Mouse (Mus musculus) liver, adult 2 months (tissue): ENCODE data around the gene Zwilch. TPM values are rescaled to one million over a fixed set of nuclear protein-coding genes. Genes with fewer than 3 reads are reported as not detected.

Source experiments
- DNase-seq: peaks from one replicate; pipeline ENCODE4 v3.0.0-alpha.2; 2011; ENCODE audit warnings: low read depth, low spot score; ENCODE audit errors: extremely low read depth
- H3K27ac ChIP-seq: fragments of 200-500 bp; replicated peaks from 2 replicates; pipeline ENCODE4 v1.5.1; 2012; ENCODE audit warnings: low read depth, mild to moderate bottlenecking, control low read depth, inconsistent platforms, low read length; ENCODE audit not compliant: insufficient read depth
- H3K27me3 ChIP-seq: fragments of 200-500 bp; 2 replicates; pipeline ENCODE4 v1.6.1; 2012; ENCODE audit warnings: mild to moderate bottlenecking, moderate library complexity, low read length, inconsistent platforms; ENCODE audit not compliant: control insufficient read depth, insufficient read depth
- H3K36me3 ChIP-seq: fragments of 200-500 bp; 2 replicates; pipeline ENCODE4 v1.6.1; 2012; ENCODE audit warnings: low read length, inconsistent platforms; ENCODE audit not compliant: control insufficient read depth, insufficient read depth
- H3K4me1 ChIP-seq: fragments of 200-500 bp; 2 replicates; pipeline ENCODE4 v1.6.1; 2011; ENCODE audit warnings: low read length; ENCODE audit not compliant: control insufficient read depth, insufficient read depth
- H3K4me3 ChIP-seq: fragments of 200-500 bp; 2 replicates; pipeline ENCODE4 v1.5.1; 2011; ENCODE audit warnings: low read depth, mild to moderate bottlenecking, control low read depth, low read length, moderate library complexity; ENCODE audit not compliant: insufficient read depth
- H3K79me2 ChIP-seq: fragments of 200-500 bp; 2 replicates; pipeline ENCODE4 v1.6.1; 2012; ENCODE audit warnings: inconsistent platforms, mild to moderate bottlenecking, low read length, moderate library complexity; ENCODE audit not compliant: control insufficient read depth, insufficient read depth
- H3K9ac ChIP-seq: fragments of 200-500 bp; 2 replicates; pipeline ENCODE4 v1.6.1; 2012; ENCODE audit warnings: low read depth, mild to moderate bottlenecking, control low read depth, inconsistent platforms, low read length
- CTCF ChIP-seq: fragments of 200-500 bp; IDR thresholded peaks from 2 replicates; pipeline ENCODE4 v1.5.1; 2011; ENCODE audit warnings: low read depth, low read length, control low read depth
- POLR2A ChIP-seq: fragments of 200-500 bp; IDR thresholded peaks from 2 replicates; pipeline ENCODE4 v1.6.1; 2011; ENCODE audit warnings: low read length, control low read depth; ENCODE audit not compliant: insufficient read depth; ENCODE audit errors: extremely low read depth
- WGBS: fragments of 180-500 bp; shearing (Covaris S2); methylation state at CpG from one replicate; pipeline ENCODE4 v1.1.7; 2018; 5-methylcytosine and 5-hydroxymethylcytosine counted together
- polyA plus RNA-seq: library from polyadenylated mRNA; depleted of rRNA; stranded (reverse); fragments of >200 nt; gene quantifications from 2 replicates; pipeline ENCODE4 v1.2.3, GENCODE M21; 2012
- total RNA-seq: library from RNA; depleted of rRNA; stranded (reverse); fragments of >200 nt; gene quantifications from 2 replicates; pipeline ENCODE4 v1.2.3, GENCODE M21; 2014

The Zwilch gene
- total and polyA plus RNA-seq, 2 experiments, result 0.12 to 1.6 TPM

DNA sequence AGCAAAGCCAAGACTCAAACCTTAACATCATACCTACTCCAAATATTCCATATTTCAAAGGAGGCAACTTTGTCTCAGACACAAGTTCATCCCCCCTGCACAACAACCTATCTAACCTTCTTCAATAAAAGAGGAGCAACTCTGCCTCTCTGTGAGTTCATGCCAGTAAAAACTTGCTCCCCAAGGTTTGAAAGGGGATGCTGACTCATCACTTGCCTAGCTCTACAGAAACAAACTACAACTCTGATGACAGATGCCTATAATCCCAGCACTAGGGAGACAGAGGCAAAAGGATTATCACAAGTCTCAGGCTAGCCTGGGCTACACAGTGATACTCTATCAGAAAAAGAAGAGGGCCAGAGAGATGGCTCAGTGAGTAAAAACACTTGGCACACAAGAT is 45.0 kb upstream of the Zwilch start:
- Histone ChIP-seq H3K27ac (no peak overlapping the region), H3K4me1 (peaks cover 2% of the 10 kb centered on the region), H3K27me3 (no peaks in the 10 kb centered on the region), H3K9ac (no peak overlapping the region), H3K36me3 (peaks cover 11% of the 10 kb centered on the region), H3K4me3 (no peak overlapping the region), H3K79me2 (peaks cover 28% of the 10 kb centered on the region)
- DNase-seq, result no peak
- TF ChIP-seq CTCF, result no peak
- TF ChIP-seq POLR2A, result no peak

DNA sequence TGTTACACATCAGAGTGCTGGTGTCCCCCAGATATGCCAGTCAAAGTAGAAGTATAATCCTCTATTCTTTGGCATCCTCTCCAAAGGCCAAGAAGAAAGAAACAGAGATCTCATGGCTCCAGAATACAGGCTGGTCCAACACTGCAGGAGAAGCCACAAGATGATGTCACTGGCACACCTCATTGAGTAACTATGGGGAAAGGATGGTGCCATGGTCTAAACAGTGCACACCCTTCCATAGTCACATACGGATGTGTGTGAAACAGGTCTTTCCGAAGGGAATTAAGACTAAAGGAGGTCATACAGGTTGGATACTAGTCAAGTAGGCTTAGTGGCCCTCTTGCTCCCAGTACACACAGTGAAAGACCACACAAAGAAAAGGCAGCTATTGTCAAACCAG is 43.7 kb upstream of the Zwilch start:
- Histone ChIP-seq H3K36me3 (peaks cover 13% of the 10 kb centered on the region), H3K27ac (no peak overlapping the region), H3K9ac (no peak overlapping the region), H3K27me3 (no peaks in the 10 kb centered on the region), H3K79me2 (peaks cover 20% of the 10 kb centered on the region; the same call in 1 of the 2 replicates), H3K4me3 (no peak overlapping the region), H3K4me1 (peaks cover 2% of the 10 kb centered on the region)
- TF ChIP-seq POLR2A, result no peak
- TF ChIP-seq CTCF, result no peak
- DNase-seq, result no peak
- 93% methylated on average over 2 of the region's 2 CpGs for WGBS

DNA sequence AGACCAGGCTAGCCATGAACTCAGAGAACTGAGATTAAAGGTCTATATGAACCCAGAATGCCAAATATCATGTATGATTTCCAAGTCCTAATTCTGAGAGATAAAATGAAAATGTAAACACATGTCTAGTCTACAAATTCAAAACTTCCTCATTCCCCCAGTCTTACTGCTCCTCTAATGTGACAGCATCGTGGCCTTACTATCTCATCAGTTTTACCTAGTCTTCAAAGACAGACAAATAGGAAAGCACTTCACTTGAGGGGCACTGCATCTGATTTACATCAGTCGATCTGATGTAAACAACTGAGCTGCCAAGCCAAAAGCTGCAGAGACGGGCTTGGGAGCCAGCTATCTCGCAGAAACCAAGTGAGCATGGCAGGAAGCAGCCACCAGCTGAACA is 43.2 kb upstream of the Zwilch start:
- WGBS, result 69% methylated on average over 4 of the region's 4 CpGs
- DNase-seq, result no peak
- Histone ChIP-seq H3K4me3 (no peak overlapping the region), H3K79me2 (peaks cover 17% of the 10 kb centered on the region; the same call in 1 of the 2 replicates), H3K9ac (no peak overlapping the region), H3K27me3 (no peaks in the 10 kb centered on the region), H3K27ac (no peak overlapping the region), H3K36me3 (peaks cover 17% of the 10 kb centered on the region), H3K4me1 (peaks cover 2% of the 10 kb centered on the region)
- TF ChIP-seq POLR2A (no peak), CTCF (no peak)

DNA sequence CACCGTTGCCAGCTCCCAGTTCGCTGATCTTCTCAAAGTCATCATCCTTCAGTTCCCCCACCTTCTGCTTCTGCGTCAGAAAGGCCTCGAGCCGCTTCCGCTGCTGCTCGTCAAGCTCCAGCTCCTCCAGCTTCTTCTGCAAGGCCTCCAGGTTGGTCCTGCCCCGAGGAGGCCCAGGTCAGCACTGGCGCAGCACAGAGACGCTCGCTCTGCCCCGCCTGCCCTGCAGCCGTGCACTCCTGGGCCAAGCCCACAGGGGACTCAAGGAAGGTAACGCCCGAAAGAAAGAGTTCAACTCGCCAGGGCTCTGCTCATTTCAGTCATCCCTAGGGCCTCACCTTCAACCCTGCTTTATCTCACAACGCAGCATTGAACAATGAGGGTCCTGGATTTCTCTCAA is 41.5 kb upstream of the Zwilch start:
- DNase-seq, result no peak
- Histone ChIP-seq H3K9ac (no peak overlapping the region), H3K36me3 (peaks cover 23% of the 10 kb centered on the region), H3K27me3 (no peaks in the 10 kb centered on the region), H3K27ac (no peak overlapping the region), H3K79me2 (peaks cover 14% of the 10 kb centered on the region; the same call in 1 of the 2 replicates), H3K4me1 (peaks cover 1% of the 10 kb centered on the region), H3K4me3 (no peak overlapping the region)
- TF ChIP-seq CTCF (no peak), POLR2A (no peak)
- WGBS, result 96% methylated on average over 17 of the region's 17 CpGs

DNA sequence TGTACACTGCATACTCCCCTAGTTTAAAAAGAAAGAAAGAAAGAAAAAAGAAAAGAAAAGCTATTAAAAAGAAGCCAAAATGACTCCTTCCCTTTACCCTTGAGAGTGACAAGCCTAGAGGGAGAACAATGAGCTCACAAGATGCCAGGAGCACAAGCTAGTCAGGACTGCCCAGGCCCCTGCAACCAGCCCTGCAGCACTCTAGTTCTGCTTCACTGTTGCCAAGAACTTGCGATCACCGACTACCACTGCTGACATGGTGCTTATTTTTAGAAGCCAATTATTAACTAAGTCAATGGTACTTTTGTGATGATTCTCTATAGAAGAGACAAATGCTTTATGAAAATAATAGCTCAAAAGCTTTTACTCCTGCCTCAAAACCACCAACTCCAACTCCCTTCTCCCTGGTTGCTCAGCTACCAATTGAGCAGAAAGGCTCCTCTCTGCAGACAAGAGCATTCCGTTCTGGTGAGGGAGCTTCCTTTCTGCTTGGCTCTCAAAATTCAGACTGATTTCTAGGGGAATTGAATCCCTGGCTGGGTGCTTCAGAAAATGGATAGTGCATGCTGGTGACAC is 34.7 kb upstream of the Zwilch start:
- WGBS, result 67% methylated on average over 3 of the region's 3 CpGs
- Histone ChIP-seq H3K79me2 (0 out of 2 replicates have a peak, but pooled peaks cover 4% of the 10 kb centered on the region), H3K4me1 (no peaks in the 10 kb centered on the region), H3K27me3 (no peaks in the 10 kb centered on the region), H3K27ac (no peak overlapping the region), H3K9ac (no peak overlapping the region), H3K36me3 (peaks cover 50% of the 10 kb centered on the region), H3K4me3 (no peak overlapping the region)
- TF ChIP-seq POLR2A, result no peak
- no peak for TF ChIP-seq CTCF
- DNase-seq, result no peak

DNA sequence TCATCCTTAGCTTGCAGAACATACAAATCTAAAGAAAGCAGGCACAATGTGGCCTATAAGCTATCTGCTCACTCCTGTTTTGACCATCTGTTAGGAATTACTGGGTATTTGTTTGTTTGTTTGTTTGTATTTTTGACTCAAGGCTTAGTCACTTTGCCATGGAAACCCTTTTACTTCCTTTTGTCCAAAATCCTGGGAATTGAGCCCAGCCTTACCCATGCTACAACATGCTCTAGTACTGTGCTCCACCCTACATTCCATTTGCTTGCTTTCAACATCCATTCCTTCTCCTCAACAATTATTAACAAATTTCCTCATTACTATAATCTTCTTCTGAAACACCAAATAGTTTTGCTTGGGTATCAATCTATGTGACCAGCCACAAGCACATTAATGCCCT is 30.0 kb upstream of the Zwilch start:
- Histone ChIP-seq H3K4me3 (no peak overlapping the region), H3K36me3 (peaks cover 36% of the 10 kb centered on the region), H3K27me3 (no peaks in the 10 kb centered on the region), H3K9ac (no peak overlapping the region), H3K27ac (no peak overlapping the region), H3K4me1 (no peaks in the 10 kb centered on the region), H3K79me2 (no peaks in the 10 kb centered on the region)
- no peak for TF ChIP-seq CTCF
- no peak for TF ChIP-seq POLR2A
- DNase-seq, result no peak

DNA sequence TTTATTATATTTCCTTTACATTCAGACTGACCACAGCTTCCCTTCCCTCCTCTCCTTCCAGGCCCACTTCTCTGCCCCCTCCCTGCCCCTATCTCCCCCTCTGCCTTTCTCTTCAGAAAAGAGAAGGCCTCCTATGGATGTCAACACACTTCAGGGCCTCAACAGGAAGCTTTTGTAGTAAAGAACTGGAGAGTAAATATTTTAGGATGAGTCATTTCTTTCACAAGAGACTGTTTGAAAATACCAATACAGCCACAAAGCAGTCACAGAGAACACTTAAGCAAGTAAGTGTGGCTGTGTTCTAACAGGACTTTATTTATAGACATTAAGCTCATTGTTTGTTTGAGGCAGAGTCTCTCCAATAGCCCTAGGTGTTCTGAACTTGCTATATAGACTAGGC is 29.4 kb upstream of the Zwilch start:
- Histone ChIP-seq H3K9ac (no peak overlapping the region), H3K4me3 (no peak overlapping the region), H3K36me3 (peaks cover 35% of the 10 kb centered on the region), H3K27ac (no peak overlapping the region), H3K4me1 (no peaks in the 10 kb centered on the region), H3K79me2 (no peaks in the 10 kb centered on the region), H3K27me3 (no peaks in the 10 kb centered on the region)
- TF ChIP-seq CTCF (no peak), POLR2A (no peak)
- no peak for DNase-seq
